Comparison of ENCODE assay signal across 11 mouse cellular contexts in genomic region chr2:38355731-38356427, GRCm38 (mm10). TPM values are rescaled to one million over a fixed set of nuclear protein-coding genes. Genes with fewer than 3 reads are reported as not detected.
A peak's percentile ranks its signal among the peaks of the same experiment; 100 is the strongest.
DNase-seq lines count a peak whose midpoint lies in the region; ATAC-seq lines count a peak whose summit lies in the region.
"Had no signal": no experiment of that assay in that cellular context is flagged by ENCODE, and none has a peak within 500 bp of the region (broad histone marks: within the 10 kb centered on the region; RNA-seq: fewer than 3 reads in every experiment).

No protein-coding gene starts in this region.

- H3K4me2 ChIP-seq in heart, embryonic 12.5 days, result peak overlapping the region; percentile 66
- H3K4me2 ChIP-seq in limb, embryonic 12.5 days, result peak overlapping the region; percentile 88

- no peaks in the 10 kb centered on the region for H3K36me3 ChIP-seq in heart, embryonic 12.5 days
- H3K36me3 ChIP-seq in limb, embryonic 12.5 days, result peaks cover 15% of the 10 kb centered on the region; the same call in 1 of the 2 replicates

- no peak for DNase-seq in heart, postnatal 14 days
- DNase-seq in retina, embryonic 14.5 days (ENCODE audit: low spot score), result peak; percentile 38
- DNase-seq in retina, postnatal 1 day, result no peak
- DNase-seq in adrenal gland, adult 18-20 months (ENCODE audit: low spot score in 2 of 2), result no peak
- no peak for DNase-seq in right cerebral cortex, postnatal 10 days (ENCODE audit: low spot score in 2 of 2)
- DNase-seq in left cerebral cortex, adult 11 months (ENCODE audit: low spot score), result no peak
- DNase-seq: adrenal gland, postnatal 25 days had no signal

- H3K27me3 ChIP-seq in heart, embryonic 12.5 days (replicated peaks), result peaks cover 89% of the 10 kb centered on the region
- H3K27me3 ChIP-seq in limb, embryonic 12.5 days, result peaks cover 88% of the 10 kb centered on the region

- no peaks in the 10 kb centered on the region for H3K9me3 ChIP-seq in heart, embryonic 12.5 days (replicated peaks)
- H3K9me3 ChIP-seq in limb, embryonic 12.5 days, result no peaks in the 10 kb centered on the region

- H3K4me1 ChIP-seq in heart, embryonic 12.5 days (replicated peaks), result peaks cover 33% of the 10 kb centered on the region
- peaks cover 67% of the 10 kb centered on the region for H3K4me1 ChIP-seq in limb, embryonic 12.5 days (replicated peaks)

- H3K4me3 ChIP-seq in heart, embryonic 12.5 days, result peak overlapping the region; percentile 39
- peak overlapping the region; percentile 62 for H3K4me3 ChIP-seq in limb, embryonic 12.5 days (replicated peaks)
- H3K4me3 ChIP-seq: myocyte had no signal

- intact Hi-C loops in heart, postnatal 14 days (cut with DNase I), result no loop called here

- H3K27ac ChIP-seq in heart, embryonic 12.5 days (ENCODE audit: poor library complexity, severe bottlenecking), result no peak overlapping the region
- peak overlapping the region; percentile 78 for H3K27ac ChIP-seq in limb, embryonic 12.5 days

- no peak overlapping the region for H3K9ac ChIP-seq in heart, embryonic 12.5 days
- peak overlapping the region; percentile 92 for H3K9ac ChIP-seq in limb, embryonic 12.5 days (replicated peaks)

- WGBS in heart, embryonic 12.5 days, result 2% methylated on average over 19 of the region's 19 CpGs
- WGBS in limb, embryonic 12.5 days, result 2% methylated on average over 19 of the region's 19 CpGs

- ATAC-seq in heart, embryonic 12.5 days (ENCODE audit: insufficient number of reproducible peaks, low FRiP score), result no peak
- no peak for ATAC-seq in limb, embryonic 12.5 days (ENCODE audit: insufficient number of reproducible peaks, insufficient read depth, low FRiP score, low TSS enrichment, low read depth)
- ATAC-seq: CD4-positive, CD25-positive, alpha-beta regulatory T cell, adult 4 months had no signal

RNA-seq across cellular contexts. Expression of gene Lhx2, which starts 16.8 kb away (rescaled TPM):
- polyA plus RNA-seq in heart, embryonic 12.5 days (2016; fragmentation: Nextera tagmentation; extraction: Ambion mirVana), result 0.36 and 0.70 TPM in 2 replicates
- total RNA-seq in heart, postnatal 14 days (2021), result under 1 TPM in 1 of 2 experiments, not detected in 1; 0.07 TPM
- 36.9 and 42.7 TPM in 2 replicates for polyA plus RNA-seq in limb, embryonic 12.5 days (2016; fragmentation: Nextera tagmentation; extraction: Ambion mirVana)
- total RNA-seq in adrenal gland, adult 18-20 months (2021), result not detected
- total RNA-seq: adrenal gland, postnatal 25 days had no signal
- polyA plus RNA-seq: CD4-positive, CD25-positive, alpha-beta regulatory T cell, adult 4 months had no signal
